Mouse (Mus musculus) small intestine, adult 2 months (tissue): ENCODE results near the gene Zmynd10. TPM values are rescaled to one million over a fixed set of nuclear protein-coding genes. Genes with fewer than 3 reads are reported as not detected.

Experiments
- H3K27ac ChIP-seq: fragments of 200-500 bp; 2 replicates; pipeline ENCODE4 v1.5.1; 2012; ENCODE audit warnings: low read depth, low read length, control low read depth, inconsistent platforms; ENCODE audit not compliant: insufficient read depth
- H3K27me3 ChIP-seq: fragments of 200-500 bp; 2 replicates; pipeline ENCODE4 v1.6.1; 2012; ENCODE audit warnings: mild to moderate bottlenecking, moderate library complexity, low read length, inconsistent platforms; ENCODE audit not compliant: control insufficient read depth, insufficient read depth
- H3K36me3 ChIP-seq: fragments of 200-500 bp; 2 replicates; pipeline ENCODE4 v1.6.1; 2012; ENCODE audit warnings: mild to moderate bottlenecking, low read length, control low read depth, inconsistent platforms; ENCODE audit not compliant: control insufficient read depth, insufficient read depth
- H3K4me1 ChIP-seq: fragments of 200-500 bp; 2 replicates; pipeline ENCODE4 v1.6.1; 2012; ENCODE audit warnings: low read length, inconsistent platforms, mixed read lengths; ENCODE audit not compliant: control insufficient read depth, insufficient read depth, insufficient read length
- H3K4me3 ChIP-seq: fragments of 200-500 bp; 2 replicates; pipeline ENCODE4 v1.5.1; 2012; ENCODE audit warnings: low read depth, mild to moderate bottlenecking, control low read depth, inconsistent platforms, low read length, moderate library complexity
- CTCF ChIP-seq: fragments of 200-500 bp; IDR thresholded peaks from 2 replicates; pipeline ENCODE4 v1.5.1; 2012; ENCODE audit warnings: low read depth, mild to moderate bottlenecking, control low read depth, inconsistent platforms, low read length, moderate library complexity, mixed read lengths; ENCODE audit not compliant: insufficient replicate concordance, insufficient read length; ENCODE audit errors: extremely low read depth
- POLR2A ChIP-seq: fragments of 200-500 bp; IDR thresholded peaks from 2 replicates; pipeline ENCODE4 v1.6.1; 2012; ENCODE audit warnings: low read depth, mild to moderate bottlenecking, control low read depth, inconsistent platforms, low read length, moderate library complexity
- WGBS: fragments of 180-500 bp; shearing (Covaris S2); methylation state at CpG from one replicate; pipeline ENCODE4 v1.1.7; 2018; 5-methylcytosine and 5-hydroxymethylcytosine counted together
- polyA plus RNA-seq: library from polyadenylated mRNA; depleted of rRNA; stranded (reverse); fragments of >200 nt; gene quantifications from 2 replicates; pipeline ENCODE4 v1.2.3, GENCODE M21; 2012

The Zmynd10 gene
- polyA plus RNA-seq, 1 experiment = 0.32 TPM

- Histone ChIP-seq H3K27ac (peak overlapping the region; percentile 99), H3K27me3 (no peaks in the 10 kb centered on the region), H3K4me3 (peak overlapping the region; percentile 42), H3K4me1 (peaks cover 32% of the 10 kb centered on the region), H3K36me3 (peaks cover 19% of the 10 kb centered on the region)
- TF ChIP-seq CTCF (peak; percentile 85; the same call in 1 of the 2 replicates), POLR2A (peak; percentile 37; the same call in 1 of the 2 replicates)
- WGBS = 10% methylated on average over 15 of the region's 15 CpGs
Observed at GRCm38 (mm10) chr9:107566041-107566709, 19.1 kb downstream of the Zmynd10 start.

GRCm38 (mm10) chr9:107566855-107567254 lies 19.8 kb downstream of the Zmynd10 start:
- H3K36me3 ChIP-seq = peaks cover 12% of the 10 kb centered on the region
- H3K4me3 ChIP-seq = peak overlapping the region; percentile 89
- TF ChIP-seq CTCF = peak; percentile 47; the same call in 1 of the 2 replicates
- TF ChIP-seq POLR2A = peak; percentile 45; the same call in 1 of the 2 replicates
- H3K27me3 ChIP-seq = no peaks in the 10 kb centered on the region
- H3K4me1 ChIP-seq = peaks cover 35% of the 10 kb centered on the region
- 19% methylated on average over 3 of the region's 3 CpGs for WGBS
- H3K27ac ChIP-seq = peak overlapping the region; percentile 99

GRCm38 (mm10) chr9:107567702-107568319 lies 20.7 kb downstream of the Zmynd10 start, which contains the start of gene Hyal2:
TSS of gene Hyal2 (plus strand) at chr9:107567945.
- Histone ChIP-seq H3K27ac (peak within 1 kb of the TSS; percentile 99), H3K4me1 (peaks cover 39% of the 10 kb centered on the region), H3K27me3 (no peaks in the 10 kb centered on the region), H3K36me3 (peaks cover 15% of the 10 kb centered on the region), H3K4me3 (peak within 1 kb of the TSS; percentile 89)
- peak; percentile 31; the same call in 1 of the 2 replicates for TF ChIP-seq POLR2A
- TF ChIP-seq CTCF = no peak
- WGBS = 13% methylated on average over 18 of the region's 18 CpGs

- Histone ChIP-seq H3K27ac (peak overlapping the region; percentile 99), H3K4me1 (peaks cover 39% of the 10 kb centered on the region), H3K36me3 (peaks cover 20% of the 10 kb centered on the region), H3K27me3 (no peaks in the 10 kb centered on the region), H3K4me3 (peak overlapping the region; percentile 89)
- WGBS = under 1% methylated on average over 41 of the region's 41 CpGs
- no peak for TF ChIP-seq CTCF
- no peak; the same call in 1 of the 2 replicates for TF ChIP-seq POLR2A
Observed at GRCm38 (mm10) chr9:107568331-107569261, 21.5 kb downstream of the Zmynd10 start.

- whole genome bisulfite sequencing = under 1% methylated on average over 23 of the region's 23 CpGs
- TF ChIP-seq POLR2A = no peak
- no peak for TF ChIP-seq CTCF
- H3K27me3 ChIP-seq = no peaks in the 10 kb centered on the region
- peaks cover 20% of the 10 kb centered on the region for H3K36me3 ChIP-seq
- peaks cover 33% of the 10 kb centered on the region for H3K4me1 ChIP-seq
- peak overlapping the region; percentile 99 for H3K27ac ChIP-seq
- H3K4me3 ChIP-seq = peak overlapping the region; percentile 89
Observed at GRCm38 (mm10) chr9:107569270-107569669, 22.2 kb downstream of the Zmynd10 start.

- Histone ChIP-seq H3K27ac (peak overlapping the region; percentile 99), H3K4me1 (peaks cover 34% of the 10 kb centered on the region), H3K36me3 (peaks cover 16% of the 10 kb centered on the region), H3K27me3 (no peaks in the 10 kb centered on the region), H3K4me3 (peak overlapping the region; percentile 89)
- TF ChIP-seq CTCF (no peak), POLR2A (no peak)
- 36% methylated on average over 13 of the region's 13 CpGs for WGBS
Observed at GRCm38 (mm10) chr9:107570016-107570415, 22.9 kb downstream of the Zmynd10 start.
